Mouse (Mus musculus) small intestine, adult 2 months (tissue): ENCODE measurements at regions not wholly inside any gene's neighbourhood (a gene's known extent, or its start where the extent isn't known, plus 50 kb on each side); places are given as distances from the start of the nearest gene placed in this dataset.

Source experiments
- CTCF ChIP-seq: fragments of 200-500 bp; IDR thresholded peaks from 2 replicates; pipeline ENCODE4 v1.5.1; 2012; ENCODE audit warnings: low read depth, mild to moderate bottlenecking, control low read depth, inconsistent platforms, low read length, moderate library complexity, mixed read lengths; ENCODE audit not compliant: insufficient replicate concordance, insufficient read length; ENCODE audit errors: extremely low read depth
- POLR2A ChIP-seq: fragments of 200-500 bp; IDR thresholded peaks from 2 replicates; pipeline ENCODE4 v1.6.1; 2012; ENCODE audit warnings: low read depth, mild to moderate bottlenecking, control low read depth, inconsistent platforms, low read length, moderate library complexity

- no peak for TF ChIP-seq CTCF
- no peak for TF ChIP-seq POLR2A
Observed at GRCm38 (mm10) chr11:65543581-65543980, 244.5 kb downstream of the Map2k4 start.
